Mouse (Mus musculus): ENCODE results near the gene Myo15b. TPM values are rescaled to one million over a fixed set of nuclear protein-coding genes. Genes with fewer than 3 reads are reported as not detected.

Myo15b gene
- total RNA-seq, 2 experiments from 2014 or later = 0.91 to 1.2 TPM

Other genes with a start within 250 kb of the Myo15b start
- 100 to 1,000 TPM; 110 to 140 TPM for gene Mif4gd, start 245.4 kb upstream of the Myo15b start, total RNA-seq (2021)
- 100 to 1,000 TPM; 169 to 231 TPM for gene Slc25a19, start 230.1 kb upstream of the Myo15b start, total RNA-seq (2021)
- gene Grb2, start 149.8 kb upstream of the Myo15b start, total RNA-seq (2021) = 100 to 1,000 TPM in 1 of 2 experiments, 10 to 100 TPM in 1; 99.1 to 104 TPM
- 10 to 100 TPM; 62.0 to 79.6 TPM for gene Tmem94, start 93.0 kb upstream of the Myo15b start, total RNA-seq (2021)
- gene Caskin2, start 44.8 kb upstream of the Myo15b start, total RNA-seq (2021) = 10 to 100 TPM; 43.3 to 47.0 TPM
- 10 to 100 TPM; 13.8 to 19.4 TPM for gene Tsen54, start 43.7 kb upstream of the Myo15b start, total RNA-seq (2021)
- gene Llgl2, start 34.4 kb upstream of the Myo15b start, total RNA-seq (2021) = 10 to 100 TPM; 12.7 to 14.0 TPM
- 1 to 10 TPM; 1.5 to 2.6 TPM for gene Smim5, start 41.6 kb downstream of the Myo15b start, total RNA-seq (2021)
- gene Smim6, start 53.6 kb downstream of the Myo15b start, total RNA-seq (2021) = under 1 TPM in 1 of 2 experiments, not detected in 1; 0.30 TPM
- gene Sap30bp, start 74.9 kb downstream of the Myo15b start, total RNA-seq (2021) = 10 to 100 TPM; 38.0 to 38.1 TPM
- 10 to 100 TPM; 17.8 to 24.5 TPM for gene Recql5, start 75.1 kb downstream of the Myo15b start, total RNA-seq (2021)
- gene Itgb4, start 116.3 kb downstream of the Myo15b start, total RNA-seq (2021) = 1 to 10 TPM; 3.1 to 4.7 TPM
- 10 to 100 TPM; 67.0 to 90.6 TPM for gene Galk1, start 154.3 kb downstream of the Myo15b start, total RNA-seq (2021)
- 100 to 1,000 TPM; 401 to 426 TPM for gene H3f3b, start 169.6 kb downstream of the Myo15b start, total RNA-seq (2021)
- gene Unk, start 171.9 kb downstream of the Myo15b start, total RNA-seq (2021) = 10 to 100 TPM; 21.0 to 26.0 TPM
- 1 to 10 TPM; 2.3 to 2.7 TPM for gene Unc13d, start 219.6 kb downstream of the Myo15b start, total RNA-seq (2021)
- 100 to 1,000 TPM; 103 to 110 TPM for gene Wbp2, start 228.6 kb downstream of the Myo15b start, total RNA-seq (2021)

Data from adrenal gland, postnatal 10 days (tissue).